Mouse (Mus musculus): ENCODE results near the gene Ube2m. TPM values are rescaled to one million over a fixed set of nuclear protein-coding genes. Genes with fewer than 3 reads are reported as not detected.

Ube2m gene
- polyA plus RNA-seq, 1 experiment from 2014 or later: 148 TPM

- Histone ChIP-seq H3K27me3 (replicated peaks) (no peaks in the 10 kb centered on the region; the same call in 1 of the 2 replicates), H3K4me2 (no peak overlapping the region), H3K9me3 (replicated peaks) (no peaks in the 10 kb centered on the region), H3K4me1 (peaks cover 12% of the 10 kb centered on the region), H3K36me3 (no peaks in the 10 kb centered on the region), H3K27ac (no peak overlapping the region), H3K4me3 (no peak overlapping the region), H3K9ac (no peak overlapping the region)
- no peak for ATAC-seq
- 71% methylated on average over 10 of the region's 10 CpGs for WGBS (ENCODE audit: insufficient replicate concordance)
These were observed 44.9 kb downstream of the Ube2m start for GRCm38 (mm10) chr7:12993148-12993547.

GRCm38 (mm10) chr7:12992222-12992621, 45.9 kb downstream of the Ube2m start:
- Histone ChIP-seq H3K27ac (no peak overlapping the region), H3K9me3 (replicated peaks) (no peaks in the 10 kb centered on the region), H3K36me3 (no peaks in the 10 kb centered on the region), H3K27me3 (replicated peaks) (no peaks in the 10 kb centered on the region; the same call in 1 of the 2 replicates), H3K4me1 (peaks cover 21% of the 10 kb centered on the region), H3K4me2 (no peak overlapping the region), H3K9ac (no peak overlapping the region), H3K4me3 (no peak overlapping the region)
- no peak for ATAC-seq
- WGBS (ENCODE audit: insufficient replicate concordance): 1% methylated on average over 3 of the region's 3 CpGs

GRCm38 (mm10) chr7:12987409-12988189, 50.5 kb downstream of the Ube2m start:
- Histone ChIP-seq H3K27ac (peak overlapping the region; percentile 81), H3K4me3 (no peak overlapping the region), H3K36me3 (peaks cover 2% of the 10 kb centered on the region), H3K9me3 (replicated peaks) (0 out of 2 replicates have a peak, but pooled peaks cover 3% of the 10 kb centered on the region), H3K27me3 (replicated peaks) (no peaks in the 10 kb centered on the region; the same call in 1 of the 2 replicates), H3K4me2 (peak overlapping the region; percentile 28), H3K4me1 (peaks cover 49% of the 10 kb centered on the region), H3K9ac (no peak overlapping the region; the same call in 1 of the 2 replicates)
- 45% methylated on average over 8 of the region's 8 CpGs for WGBS (ENCODE audit: insufficient replicate concordance)
- peak; percentile 87 for ATAC-seq

- H3K4me3 ChIP-seq: no peak overlapping the region
- no peak for ATAC-seq
- H3K4me2 ChIP-seq: 0 out of 2 replicates have a peak overlapping the region, but pooled peaks have one; percentile 28
- H3K36me3 ChIP-seq: peaks cover 9% of the 10 kb centered on the region
- peak overlapping the region; percentile 81 for H3K27ac ChIP-seq
- no peaks in the 10 kb centered on the region; the same call in 1 of the 2 replicates for H3K27me3 ChIP-seq (replicated peaks)
- peaks cover 49% of the 10 kb centered on the region for H3K4me1 ChIP-seq
- 68% methylated on average over 8 of the region's 8 CpGs for WGBS (ENCODE audit: insufficient replicate concordance)
- H3K9ac ChIP-seq: no peak overlapping the region
- H3K9me3 ChIP-seq (replicated peaks): 0 out of 2 replicates have a peak, but pooled peaks cover 3% of the 10 kb centered on the region
These were observed 51.2 kb downstream of the Ube2m start for GRCm38 (mm10) chr7:12986906-12987305.

- H3K27me3 ChIP-seq (replicated peaks): no peaks in the 10 kb centered on the region
- H3K9me3 ChIP-seq (replicated peaks): 0 out of 2 replicates have a peak, but pooled peaks cover 3% of the 10 kb centered on the region
- H3K27ac ChIP-seq: peak overlapping the region; percentile 71
- 24% methylated on average over 1 of the region's 1 CpGs for WGBS (ENCODE audit: insufficient replicate concordance)
- peaks cover 14% of the 10 kb centered on the region for H3K36me3 ChIP-seq
- no peak overlapping the region for H3K9ac ChIP-seq
- H3K4me3 ChIP-seq: no peak overlapping the region
- no peak overlapping the region for H3K4me2 ChIP-seq
- peaks cover 49% of the 10 kb centered on the region for H3K4me1 ChIP-seq
- peak; percentile 76 for ATAC-seq
These were observed 52.4 kb downstream of the Ube2m start for GRCm38 (mm10) chr7:12985724-12986123.

Other genes with a start within 250 kb of the Ube2m start
- 1.4 and 2.1 TPM in 2 replicates for gene Zscan18, start 234.6 kb downstream of the Ube2m start, polyA plus RNA-seq (2016; fragmentation: Nextera tagmentation; extraction: Ambion mirVana)
- 3.8 and 4.6 TPM in 2 replicates for gene Zfp329, start 219.4 kb downstream of the Ube2m start, polyA plus RNA-seq (2016; fragmentation: Nextera tagmentation; extraction: Ambion mirVana)
- 16.1 and 16.4 TPM in 2 replicates for gene Zfp110, start 203.5 kb downstream of the Ube2m start, polyA plus RNA-seq (2016; fragmentation: Nextera tagmentation; extraction: Ambion mirVana)
- gene Zfp128, start 157.1 kb downstream of the Ube2m start, polyA plus RNA-seq (2016; fragmentation: Nextera tagmentation; extraction: Ambion mirVana): 0.86 and 1.0 TPM in 2 replicates
- 5.9 and 6.6 TPM in 2 replicates for gene Zscan22, start 140.5 kb downstream of the Ube2m start, polyA plus RNA-seq (2016; fragmentation: Nextera tagmentation; extraction: Ambion mirVana)
- gene Rps5, start 116.0 kb downstream of the Ube2m start, polyA plus RNA-seq (2016; fragmentation: Nextera tagmentation; extraction: Ambion mirVana): 813 and 821 TPM in 2 replicates
- 0.24 and 0.43 TPM in 2 replicates for gene Rnf225, start 110.9 kb downstream of the Ube2m start, polyA plus RNA-seq (2016; fragmentation: Nextera tagmentation; extraction: Ambion mirVana)
- gene Zfp324, start 72.4 kb downstream of the Ube2m start, polyA plus RNA-seq (2016; fragmentation: Nextera tagmentation; extraction: Ambion mirVana): 4.4 and 5.1 TPM in 2 replicates
- 5.4 and 5.7 TPM in 2 replicates for gene Zfp446, start 60.4 kb downstream of the Ube2m start, polyA plus RNA-seq (2016; fragmentation: Nextera tagmentation; extraction: Ambion mirVana)
- 1.3 and 1.5 TPM in 2 replicates for gene Slc27a5, start 40.1 kb downstream of the Ube2m start, polyA plus RNA-seq (2016; fragmentation: Nextera tagmentation; extraction: Ambion mirVana)
- gene Trim28, start 39.2 kb downstream of the Ube2m start, polyA plus RNA-seq (2016; fragmentation: Nextera tagmentation; extraction: Ambion mirVana): 201 and 203 TPM in 2 replicates
- 16.2 and 20.0 TPM in 2 replicates for gene Zbtb45, start 28.2 kb downstream of the Ube2m start, polyA plus RNA-seq (2016; fragmentation: Nextera tagmentation; extraction: Ambion mirVana)
- 133 and 134 TPM in 2 replicates for gene Chmp2a, start 3.5 kb downstream of the Ube2m start, polyA plus RNA-seq (2016; fragmentation: Nextera tagmentation; extraction: Ambion mirVana)
- 0.77 and 1.4 TPM in 2 replicates for gene Mzf1, start 16.5 kb upstream of the Ube2m start, polyA plus RNA-seq (2016; fragmentation: Nextera tagmentation; extraction: Ambion mirVana)
- gene Vmn1r85, start 56.9 kb upstream of the Ube2m start, polyA plus RNA-seq (2016; fragmentation: Nextera tagmentation; extraction: Ambion mirVana): not detected in 2 replicates
- gene Vmn1r86, start 81.6 kb upstream of the Ube2m start, polyA plus RNA-seq (2016; fragmentation: Nextera tagmentation; extraction: Ambion mirVana): not detected in 2 replicates
- gene Vmn1r87, start 101.9 kb upstream of the Ube2m start, polyA plus RNA-seq (2016; fragmentation: Nextera tagmentation; extraction: Ambion mirVana): not detected in 2 replicates
- gene Vmn1r88, start 121.3 kb upstream of the Ube2m start, polyA plus RNA-seq (2016; fragmentation: Nextera tagmentation; extraction: Ambion mirVana): 0.02 TPM in 1 of 2 replicates, not detected in the other
- not detected in 2 replicates for gene Vmn1r89, start 174.7 kb upstream of the Ube2m start, polyA plus RNA-seq (2016; fragmentation: Nextera tagmentation; extraction: Ambion mirVana)
- gene Lig1, start 239.0 kb upstream of the Ube2m start, polyA plus RNA-seq (2016; fragmentation: Nextera tagmentation; extraction: Ambion mirVana): 126 and 131 TPM in 2 replicates
- 3.1 and 3.3 TPM in 2 replicates for gene Zswim9, start 240.4 kb upstream of the Ube2m start, polyA plus RNA-seq (2016; fragmentation: Nextera tagmentation; extraction: Ambion mirVana)